Mouse (Mus musculus) bone marrow macrophage, adult 2 months (primary cell): ENCODE data around the gene Tubb4b.

Experiments used
- CTCF ChIP-seq: IDR thresholded peaks from 2 replicates; pipeline ENCODE4 v1.5.1; 2012; ENCODE audit warnings: low read depth, mild to moderate bottlenecking, low read length, moderate library complexity
- POLR2A ChIP-seq: IDR thresholded peaks from 2 replicates; pipeline ENCODE4 v1.6.1; 2012; ENCODE audit warnings: mild to moderate bottlenecking, low read depth, low read length, borderline replicate concordance

DNA sequence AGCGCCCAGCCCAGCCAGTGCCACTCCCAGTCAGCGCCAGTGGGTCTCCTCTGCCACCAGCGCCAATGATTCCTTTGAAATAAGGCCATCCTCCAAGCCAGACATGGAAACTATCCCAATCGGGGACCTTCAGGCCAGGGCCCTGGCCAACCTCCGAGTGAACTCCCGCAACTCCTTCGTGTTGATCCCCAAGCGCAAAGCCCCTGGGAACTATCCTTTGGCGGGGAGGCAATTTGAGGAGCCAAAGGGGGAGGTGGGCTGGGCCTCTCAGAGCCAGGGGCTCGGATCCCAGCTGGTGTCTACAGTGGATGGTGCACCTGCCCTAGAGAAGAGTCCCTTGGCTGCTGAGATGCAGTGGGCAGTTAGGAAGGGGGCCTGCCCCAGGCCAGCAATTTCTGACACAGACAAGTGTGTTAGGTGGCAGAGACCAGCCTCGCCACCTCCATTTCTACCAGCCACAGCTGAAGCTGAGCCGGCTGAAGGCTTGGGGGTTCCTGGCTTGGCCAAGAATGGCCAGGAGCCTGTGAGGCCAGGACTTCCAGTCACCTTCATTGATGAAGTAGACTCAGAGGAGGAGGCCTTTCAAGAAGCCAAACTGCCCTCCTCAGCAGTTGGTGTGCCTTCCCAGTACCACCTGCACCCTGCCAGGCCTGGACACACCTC is 39.3 kb upstream of the Tubb4b start:
- TF ChIP-seq POLR2A (no peak), CTCF (no peak)
